Mouse (Mus musculus) embryonic facial prominence, embryonic 10.5 days (tissue): Measurements from ENCODE around the gene Tapbpl. TPM values are rescaled to one million over a fixed set of nuclear protein-coding genes. Genes with fewer than 3 reads are reported as not detected.
A peak's percentile ranks its signal among the peaks of the same experiment; 100 is the strongest.

Experiments
- DNase-seq: peaks from one replicate; pipeline ENCODE4 v3.0.0-alpha.2; 2017; ENCODE audit warnings: low spot score
- H3K27ac ChIP-seq: fragments of 300-500 bp; sonication (generic); replicated peaks from 2 replicates; pipeline ENCODE4 v1.5.1; 2016; ENCODE audit warnings: mild to moderate bottlenecking
- H3K27me3 ChIP-seq: fragments of 300-500 bp; sonication (generic); replicated peaks from 2 replicates; pipeline ENCODE4 v1.6.1; 2016; ENCODE audit warnings: low read depth, mild to moderate bottlenecking; ENCODE audit not compliant: poor library complexity, severe bottlenecking
- H3K36me3 ChIP-seq: fragments of 300-500 bp; sonication (generic); replicated peaks from 2 replicates; pipeline ENCODE4 v1.6.1; 2016; ENCODE audit warnings: mild to moderate bottlenecking, moderate library complexity
- H3K4me1 ChIP-seq: fragments of 300-500 bp; sonication (generic); 2 replicates; pipeline ENCODE4 v1.6.1; 2016
- H3K4me3 ChIP-seq: fragments of 300-500 bp; sonication (generic); 2 replicates; pipeline ENCODE4 v1.5.1; 2016; ENCODE audit warnings: mild to moderate bottlenecking, moderate library complexity
- H3K9me3 ChIP-seq: fragments of 300-500 bp; sonication (generic); 2 replicates; pipeline ENCODE4 v1.6.1; 2016; ENCODE audit warnings: mild to moderate bottlenecking
- WGBS: fragments of 180-500 bp; shearing (Covaris S2); methylation state at CpG from one replicate; pipeline ENCODE4 v1.1.7; 2016; 5-methylcytosine and 5-hydroxymethylcytosine counted together
- polyA plus RNA-seq: library from polyadenylated mRNA; unstranded; fragments of >200 nt; fragmentation: Nextera tagmentation; extraction: Ambion mirVana; gene quantifications from 2 replicates; pipeline ENCODE4 v1.2.1, GENCODE M21; 2016

The Tapbpl gene
- polyA plus RNA-seq, 1 experiment from 2014 or later = 1.6 TPM

- WGBS = under 1% methylated on average over 48 of the region's 48 CpGs
- peak within 1 kb of the TSS; percentile 82 for H3K4me3 ChIP-seq
- H3K27me3 ChIP-seq = peaks cover 34% of the 10 kb centered on the region
- H3K36me3 ChIP-seq = no peaks in the 10 kb centered on the region
- peaks cover 11% of the 10 kb centered on the region for H3K4me1 ChIP-seq
- DNase-seq = peak; percentile 91
- H3K9me3 ChIP-seq = no peaks in the 10 kb centered on the region
- peak within 1 kb of the TSS; percentile 81 for H3K27ac ChIP-seq
These were observed 16.3 kb downstream of the Tapbpl start, which contains the start of gene Vamp1 for GRCm38 (mm10) chr6:125215148-125215954. Vamp1 (plus strand) TSS chr6:125215551.

- H3K4me1 ChIP-seq = peaks cover 11% of the 10 kb centered on the region
- WGBS = 81% methylated on average over 6 of the region's 6 CpGs
- H3K27me3 ChIP-seq = peaks cover 34% of the 10 kb centered on the region
- H3K36me3 ChIP-seq = no peaks in the 10 kb centered on the region
- no peak overlapping the region for H3K4me3 ChIP-seq
- no peak for DNase-seq
- H3K27ac ChIP-seq = no peak overlapping the region
- no peaks in the 10 kb centered on the region for H3K9me3 ChIP-seq
These were observed 17.9 kb downstream of the Tapbpl start for GRCm38 (mm10) chr6:125213715-125214114.

DNA sequence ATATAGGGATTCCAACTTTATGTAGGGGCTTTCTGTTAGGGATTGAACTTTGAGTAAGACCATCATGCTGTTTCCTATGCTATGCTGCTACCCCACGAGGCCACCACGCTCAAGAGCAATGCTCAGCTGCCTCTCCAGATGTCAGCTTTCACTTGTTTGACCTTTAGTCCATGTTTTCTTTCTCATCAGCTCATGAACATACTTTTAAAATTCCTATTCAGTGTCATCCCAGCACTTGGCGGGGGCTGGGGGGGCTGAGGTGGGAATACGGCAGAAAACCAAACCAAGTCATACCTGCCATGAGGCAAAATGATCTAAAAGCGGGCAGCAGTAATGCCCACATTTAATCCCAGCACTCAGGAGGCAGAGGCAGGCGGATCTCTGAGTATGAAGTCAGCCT is 18.5 kb downstream of the Tapbpl start:
- no peak for DNase-seq
- peaks cover 11% of the 10 kb centered on the region for H3K4me1 ChIP-seq
- no peak overlapping the region for H3K27ac ChIP-seq
- no peak overlapping the region for H3K4me3 ChIP-seq
- no peaks in the 10 kb centered on the region for H3K9me3 ChIP-seq
- H3K36me3 ChIP-seq = no peaks in the 10 kb centered on the region
- WGBS = 76% methylated on average over 6 of the region's 6 CpGs
- H3K27me3 ChIP-seq = peaks cover 34% of the 10 kb centered on the region

DNA sequence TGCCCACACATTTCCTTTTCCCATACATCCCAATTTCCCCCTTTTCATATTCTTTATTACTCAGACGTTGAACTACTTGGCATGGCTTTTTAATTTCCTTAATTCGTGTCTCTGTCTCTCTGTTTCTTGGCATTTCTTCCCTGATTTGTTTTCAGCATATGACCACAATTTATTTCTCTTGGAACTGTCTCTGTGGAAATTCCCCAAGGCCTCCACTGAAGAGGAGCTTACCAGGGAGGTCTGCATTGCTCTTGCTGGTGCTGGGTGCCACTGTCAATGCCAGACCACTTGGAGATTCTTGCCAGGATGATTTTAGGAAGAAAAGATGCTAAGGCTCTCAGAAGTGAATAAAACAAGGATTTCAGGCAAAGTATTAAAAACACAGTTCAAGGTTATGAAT is 19.0 kb downstream of the Tapbpl start:
- Histone ChIP-seq H3K36me3 (no peaks in the 10 kb centered on the region), H3K27ac (no peak overlapping the region), H3K27me3 (peaks cover 31% of the 10 kb centered on the region), H3K4me3 (no peak overlapping the region), H3K4me1 (peaks cover 11% of the 10 kb centered on the region), H3K9me3 (no peaks in the 10 kb centered on the region)
- 72% methylated on average over 2 of the region's 2 CpGs for WGBS
- no peak for DNase-seq

- WGBS = 85% methylated on average over 1 of the region's 1 CpGs
- H3K4me3 ChIP-seq = no peak overlapping the region
- H3K27ac ChIP-seq = no peak overlapping the region
- H3K9me3 ChIP-seq = no peaks in the 10 kb centered on the region
- peaks cover 19% of the 10 kb centered on the region for H3K27me3 ChIP-seq
- H3K36me3 ChIP-seq = no peaks in the 10 kb centered on the region
- no peak for DNase-seq
- H3K4me1 ChIP-seq = no peaks in the 10 kb centered on the region; the same call in 1 of the 2 replicates
These were observed 21.2 kb downstream of the Tapbpl start for GRCm38 (mm10) chr6:125210436-125210835.

DNA sequence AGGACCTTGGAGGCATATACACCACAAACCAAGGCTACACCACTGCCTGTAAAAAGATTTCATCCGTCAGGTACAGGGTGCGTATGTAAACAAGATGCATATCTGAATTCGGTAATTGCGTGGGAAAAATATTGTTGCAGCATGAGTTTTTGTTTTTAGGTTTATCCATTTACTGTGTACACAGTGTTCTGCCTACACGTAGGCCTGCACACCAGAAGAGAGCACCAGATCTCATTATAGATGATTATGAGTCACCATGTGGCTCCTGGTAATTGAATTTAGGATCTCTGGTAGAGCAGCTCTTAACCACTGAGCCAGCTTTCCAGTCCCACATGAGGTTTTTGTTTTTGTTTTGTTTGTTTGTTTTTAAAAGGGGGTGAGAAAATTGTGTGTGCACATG is 34.5 kb downstream of the Tapbpl start:
- no peak for DNase-seq
- 88% methylated on average over 5 of the region's 5 CpGs for whole genome bisulfite sequencing
- Histone ChIP-seq H3K9me3 (no peaks in the 10 kb centered on the region), H3K4me1 (peaks cover 32% of the 10 kb centered on the region), H3K4me3 (no peak overlapping the region), H3K27ac (no peak overlapping the region), H3K36me3 (peaks cover 27% of the 10 kb centered on the region), H3K27me3 (no peaks in the 10 kb centered on the region)

DNA sequence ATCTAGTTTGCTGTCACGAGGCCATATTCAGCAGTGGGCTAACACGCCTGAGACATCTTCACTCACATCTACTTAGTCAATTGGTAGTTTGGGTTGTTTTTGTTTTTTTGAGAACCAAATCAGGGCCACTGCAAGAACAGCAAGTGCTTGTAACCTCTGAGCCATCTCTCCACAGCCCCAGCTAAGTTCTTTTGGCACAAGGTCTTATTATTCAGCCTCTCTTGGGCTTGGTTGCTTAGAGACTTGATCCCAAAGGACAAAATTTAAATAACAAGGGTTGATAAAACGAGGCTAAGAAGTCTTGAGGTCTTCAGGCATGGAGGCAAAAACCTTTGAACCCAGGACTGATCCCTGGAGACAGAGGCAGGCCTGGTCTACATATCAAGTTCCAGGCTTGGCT is 35.4 kb downstream of the Tapbpl start:
- no peak overlapping the region for H3K4me3 ChIP-seq
- no peaks in the 10 kb centered on the region for H3K27me3 ChIP-seq
- 44% methylated on average over 3 of the region's 3 CpGs for whole genome bisulfite sequencing
- no peak for DNase-seq
- H3K36me3 ChIP-seq = peaks cover 27% of the 10 kb centered on the region
- peaks cover 32% of the 10 kb centered on the region for H3K4me1 ChIP-seq
- no peaks in the 10 kb centered on the region for H3K9me3 ChIP-seq
- no peak overlapping the region for H3K27ac ChIP-seq

DNA sequence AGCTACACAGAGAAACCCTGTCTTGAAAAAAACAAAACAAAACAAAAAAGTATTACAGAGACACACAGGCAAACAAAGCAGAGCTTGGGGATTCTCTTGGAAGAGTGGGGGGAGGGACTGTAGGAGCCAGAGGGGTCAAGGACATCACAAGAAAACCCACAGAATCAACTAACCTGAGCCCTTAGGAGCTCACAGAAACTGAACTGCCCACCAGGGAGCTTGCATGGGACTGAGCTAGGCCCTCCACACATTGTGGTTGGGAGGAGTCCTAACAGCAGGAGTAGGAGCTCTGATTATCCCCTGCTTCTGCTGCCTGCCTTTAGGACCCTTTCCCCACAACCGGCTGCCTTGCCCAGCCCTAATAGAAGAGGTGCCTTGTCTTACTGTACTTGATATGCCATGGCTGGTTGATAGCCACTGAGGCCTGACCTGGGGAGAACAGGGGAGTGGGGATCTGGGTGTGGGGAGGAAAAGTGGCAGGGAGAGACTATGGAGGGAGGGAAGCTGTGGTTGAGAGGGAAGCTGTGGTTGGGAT is 36.1 kb downstream of the Tapbpl start:
- Histone ChIP-seq H3K36me3 (peaks cover 27% of the 10 kb centered on the region), H3K9me3 (no peaks in the 10 kb centered on the region), H3K27ac (no peak overlapping the region), H3K27me3 (no peaks in the 10 kb centered on the region), H3K4me1 (peaks cover 32% of the 10 kb centered on the region), H3K4me3 (no peak overlapping the region)
- no peak for DNase-seq
- WGBS = 31% methylated on average over 1 of the region's 1 CpGs

DNA sequence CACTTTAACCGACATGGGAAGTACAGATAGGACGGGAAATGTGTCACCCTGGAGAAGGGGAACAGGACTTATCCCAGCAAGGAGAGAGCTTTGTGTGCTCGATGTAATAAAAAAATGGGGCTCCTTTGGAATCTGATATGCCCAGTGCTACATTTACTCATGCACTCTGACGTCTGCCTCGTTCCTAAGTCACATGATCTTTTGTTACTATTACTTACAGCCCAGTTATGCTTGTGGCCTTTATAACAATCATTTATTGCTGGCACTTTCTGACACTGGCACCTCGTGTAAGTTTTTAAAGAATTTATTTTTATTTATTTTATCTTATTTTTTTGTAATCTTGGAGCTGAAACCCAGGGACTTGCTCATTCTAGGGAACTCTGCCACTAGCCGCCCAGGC is 38.3 kb downstream of the Tapbpl start:
- Histone ChIP-seq H3K36me3 (peaks cover 42% of the 10 kb centered on the region), H3K4me1 (peaks cover 41% of the 10 kb centered on the region), H3K9me3 (no peaks in the 10 kb centered on the region), H3K27ac (no peak overlapping the region), H3K27me3 (no peaks in the 10 kb centered on the region), H3K4me3 (peak overlapping the region; percentile 84; the same call in 1 of the 2 replicates)
- WGBS = 77% methylated on average over 7 of the region's 7 CpGs
- DNase-seq = no peak

DNA sequence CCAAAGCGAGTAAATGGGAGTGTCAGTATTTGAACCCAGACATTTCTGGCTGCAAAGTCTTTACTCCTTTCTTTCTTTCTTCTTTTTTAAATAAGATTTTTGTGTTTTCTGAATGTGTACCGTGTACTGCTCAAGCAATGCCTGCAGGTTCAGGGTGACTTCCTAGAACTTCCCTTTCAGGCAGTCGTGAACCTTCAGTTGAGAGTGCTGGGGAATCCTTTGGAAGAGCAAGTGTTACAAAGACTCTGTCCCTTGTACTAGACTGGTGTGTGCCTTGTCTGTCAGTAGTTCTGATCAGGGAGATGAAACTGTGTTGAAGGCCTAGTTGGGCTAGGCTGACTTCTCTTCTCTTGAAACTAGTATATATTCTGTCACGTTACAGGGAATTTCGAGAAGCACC is 38.8 kb downstream of the Tapbpl start:
- H3K4me1 ChIP-seq = peaks cover 41% of the 10 kb centered on the region
- H3K27me3 ChIP-seq = no peaks in the 10 kb centered on the region
- H3K4me3 ChIP-seq = peak overlapping the region; percentile 84
- H3K36me3 ChIP-seq = peaks cover 48% of the 10 kb centered on the region
- no peak for DNase-seq
- peak overlapping the region; percentile 99 for H3K27ac ChIP-seq
- WGBS = 43% methylated on average over 5 of the region's 5 CpGs
- no peaks in the 10 kb centered on the region for H3K9me3 ChIP-seq

GRCm38 (mm10) chr6:125192016-125192714 is 39.5 kb downstream of the Tapbpl start:
- Histone ChIP-seq H3K27me3 (no peaks in the 10 kb centered on the region), H3K36me3 (peaks cover 55% of the 10 kb centered on the region), H3K4me1 (peaks cover 35% of the 10 kb centered on the region), H3K4me3 (peak overlapping the region; percentile 84), H3K9me3 (no peaks in the 10 kb centered on the region), H3K27ac (peak overlapping the region; percentile 99)
- WGBS = under 1% methylated on average over 34 of the region's 34 CpGs
- DNase-seq = peak; percentile 94

- peaks cover 61% of the 10 kb centered on the region for H3K36me3 ChIP-seq
- under 1% methylated on average over 54 of the region's 54 CpGs for WGBS
These were observed 40.2 kb downstream of the Tapbpl start, which contains the start of the genes Ncapd2 and Mrpl51 for GRCm38 (mm10) chr6:125191332-125192015. Ncapd2 (minus strand) TSS chr6:125191701. Mrpl51 (plus strand) TSS chr6:125191801.

More at GRCm38 (mm10) chr6:125191332-125192015, 40.2 kb downstream of the Tapbpl start, which contains the start of the genes Ncapd2 and Mrpl51:
- Histone ChIP-seq H3K27me3 (no peaks in the 10 kb centered on the region), H3K4me1 (peaks cover 29% of the 10 kb centered on the region), H3K27ac (peak within 1 kb of the TSS; percentile 99), H3K9me3 (no peaks in the 10 kb centered on the region), H3K4me3 (peak within 1 kb of the TSS; percentile 84)
- DNase-seq = peak; percentile 99
